Mouse (Mus musculus): ENCODE measurements at regions not wholly inside any gene's neighbourhood (a gene's known extent, or its start where the extent isn't known, plus 50 kb on each side); places are given as distances from the start of the nearest gene placed in this dataset.

GRCm38 (mm10) chr4:24154418-24154817, 341.8 kb upstream of the Mms22l start:
- H3K4me2 ChIP-seq (ENCODE audit: low read length) = no peak overlapping the region
- no peaks in the 10 kb centered on the region for H3K36me3 ChIP-seq (ENCODE audit: control insufficient read depth, insufficient read depth, low read length)
- no peaks in the 10 kb centered on the region for H3K4me1 ChIP-seq (ENCODE audit: control insufficient read depth, insufficient read depth, low read length)
- 13% methylated on average over 8 of the region's 8 CpGs for WGBS
- H3K27me3 ChIP-seq (replicated peaks; ENCODE audit: control insufficient read depth, insufficient read depth, low read length) = no peaks in the 10 kb centered on the region
- H3K9ac ChIP-seq (ENCODE audit: low read length) = no peak overlapping the region
- no peaks in the 10 kb centered on the region for H3K9me3 ChIP-seq (replicated peaks; ENCODE audit: control insufficient read depth, low read length)
- peak; percentile 72 for DNase-seq (ENCODE audit: low spot score)
- ATAC-seq = peak; percentile 87
- no peak overlapping the region for H3K4me3 ChIP-seq (ENCODE audit: low read depth, low read length)
- H3K27ac ChIP-seq (ENCODE audit: low read depth, low read length) = no peak overlapping the region

DNA sequence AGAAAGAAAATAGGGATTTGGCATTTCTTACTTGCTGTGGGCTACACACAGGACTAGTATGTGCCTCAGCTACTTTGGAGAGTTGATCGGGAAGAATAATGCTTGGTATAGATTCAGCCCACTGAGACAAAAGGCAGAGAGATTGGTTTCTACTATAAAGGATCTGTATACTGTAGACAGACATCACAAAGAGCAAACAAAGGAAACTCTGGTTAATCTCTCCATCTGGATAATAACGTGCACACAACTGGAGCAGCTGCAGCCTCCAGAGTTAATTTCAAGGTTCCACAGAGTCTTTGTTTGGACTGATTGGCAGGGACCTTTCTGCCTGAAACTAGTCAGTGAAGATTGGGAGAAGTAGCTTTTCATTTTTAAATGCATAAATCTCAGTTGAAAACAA, 322.5 kb upstream of the Mms22l start:
- DNase-seq (ENCODE audit: low spot score) (peak; percentile 39), ATAC-seq (peak; percentile 72)
- Histone ChIP-seq H3K4me3 (ENCODE audit: low read depth, low read length) (no peak overlapping the region), H3K4me2 (ENCODE audit: low read length) (no peak overlapping the region), H3K36me3 (ENCODE audit: control insufficient read depth, insufficient read depth, low read length) (no peaks in the 10 kb centered on the region), H3K27me3 (replicated peaks; ENCODE audit: control insufficient read depth, insufficient read depth, low read length) (no peaks in the 10 kb centered on the region), H3K27ac (ENCODE audit: low read depth, low read length) (no peak overlapping the region), H3K4me1 (ENCODE audit: control insufficient read depth, insufficient read depth, low read length) (no peaks in the 10 kb centered on the region), H3K9me3 (replicated peaks; ENCODE audit: control insufficient read depth, low read length) (no peaks in the 10 kb centered on the region), H3K9ac (ENCODE audit: low read length) (no peak overlapping the region)
- 13% methylated on average over 2 of the region's 2 CpGs for WGBS

- no peaks in the 10 kb centered on the region for H3K9me3 ChIP-seq (replicated peaks; ENCODE audit: control insufficient read depth, low read length)
- 7% methylated on average over 10 of the region's 10 CpGs for WGBS
- no peak overlapping the region for H3K9ac ChIP-seq (ENCODE audit: low read length)
- ATAC-seq (peak; percentile 93), DNase-seq (ENCODE audit: low spot score) (peak; percentile 95)
- H3K4me1 ChIP-seq (ENCODE audit: control insufficient read depth, insufficient read depth, low read length) = peaks cover 1% of the 10 kb centered on the region; the same call in 1 of the 2 replicates
- peak overlapping the region; percentile 23; the same call in 1 of the 2 replicates for H3K4me2 ChIP-seq (ENCODE audit: low read length)
- peak overlapping the region; percentile 80; the same call in 1 of the 2 replicates for H3K27ac ChIP-seq (ENCODE audit: low read depth, low read length)
- H3K36me3 ChIP-seq (ENCODE audit: control insufficient read depth, insufficient read depth, low read length) = no peaks in the 10 kb centered on the region
- no peaks in the 10 kb centered on the region for H3K27me3 ChIP-seq (replicated peaks; ENCODE audit: control insufficient read depth, insufficient read depth, low read length)
- no peak overlapping the region for H3K4me3 ChIP-seq (ENCODE audit: low read depth, low read length)
These were observed 282.8 kb upstream of the Mms22l start for GRCm38 (mm10) chr4:24213262-24214036.

- ATAC-seq (peak; percentile 86), DNase-seq (ENCODE audit: low spot score) (no peak)
- no peaks in the 10 kb centered on the region for H3K9me3 ChIP-seq (replicated peaks; ENCODE audit: control insufficient read depth, low read length)
- 8% methylated on average over 3 of the region's 3 CpGs for WGBS
- H3K9ac ChIP-seq (ENCODE audit: low read length) = no peak overlapping the region
- no peaks in the 10 kb centered on the region for H3K27me3 ChIP-seq (replicated peaks; ENCODE audit: control insufficient read depth, insufficient read depth, low read length)
- H3K27ac ChIP-seq (ENCODE audit: low read depth, low read length) = peak overlapping the region; percentile 80
- H3K4me2 ChIP-seq (ENCODE audit: low read length) = no peak overlapping the region
- no peak overlapping the region for H3K4me3 ChIP-seq (ENCODE audit: low read depth, low read length)
- H3K36me3 ChIP-seq (ENCODE audit: control insufficient read depth, insufficient read depth, low read length) = no peaks in the 10 kb centered on the region
- H3K4me1 ChIP-seq (ENCODE audit: control insufficient read depth, insufficient read depth, low read length) = peaks cover 3% of the 10 kb centered on the region; the same call in 1 of the 2 replicates
These were observed 282.3 kb upstream of the Mms22l start for GRCm38 (mm10) chr4:24214037-24214362.

DNA sequence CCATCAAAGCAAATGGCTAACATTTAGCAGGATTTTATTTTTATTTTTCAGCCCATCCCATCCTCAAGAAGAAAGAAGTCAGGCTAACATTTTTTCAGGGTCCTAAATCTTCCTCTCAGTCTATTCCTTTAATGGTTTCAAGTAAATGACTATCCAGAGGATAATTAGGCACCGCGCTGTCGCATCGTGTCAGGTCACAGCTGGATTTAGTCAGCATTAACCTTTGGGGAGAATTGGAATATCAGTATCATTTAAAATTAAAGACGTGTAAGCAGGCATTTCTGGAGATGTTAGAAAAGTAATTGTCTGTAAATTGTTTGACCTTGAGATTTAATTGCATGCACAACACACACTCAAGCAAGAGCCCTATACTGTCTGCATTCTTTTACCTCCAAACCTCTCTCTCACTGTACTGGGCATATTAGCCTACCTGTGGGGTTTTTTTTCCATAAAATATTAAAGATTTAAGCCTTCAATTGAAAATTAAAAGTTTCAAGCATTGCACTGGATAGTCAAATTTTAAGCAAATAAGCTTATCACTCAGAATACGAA, 277.8 kb upstream of the Mms22l start:
- H3K9ac ChIP-seq (ENCODE audit: low read length) = no peak overlapping the region; the same call in 1 of the 2 replicates
- DNase-seq (ENCODE audit: low spot score) (no peak), ATAC-seq (no peak)

GRCm38 (mm10) chr4:24219074-24219497, 277.2 kb upstream of the Mms22l start:
- no peak overlapping the region; the same call in 1 of the 2 replicates for H3K4me2 ChIP-seq (ENCODE audit: low read length)
- H3K4me1 ChIP-seq (ENCODE audit: control insufficient read depth, insufficient read depth, low read length) = peaks cover 12% of the 10 kb centered on the region
- H3K9ac ChIP-seq (ENCODE audit: low read length) = no peak overlapping the region; the same call in 1 of the 2 replicates
- WGBS = 8% methylated on average over 4 of the region's 4 CpGs
- ATAC-seq (peak; percentile 82), DNase-seq (ENCODE audit: low spot score) (peak; percentile 85)
- H3K27me3 ChIP-seq (replicated peaks; ENCODE audit: control insufficient read depth, insufficient read depth, low read length) = no peaks in the 10 kb centered on the region
- no peak overlapping the region for H3K4me3 ChIP-seq (ENCODE audit: low read depth, low read length)
- H3K36me3 ChIP-seq (ENCODE audit: control insufficient read depth, insufficient read depth, low read length) = no peaks in the 10 kb centered on the region
- H3K27ac ChIP-seq (ENCODE audit: low read depth, low read length) = peak overlapping the region; percentile 80
- H3K9me3 ChIP-seq (replicated peaks; ENCODE audit: control insufficient read depth, low read length) = no peaks in the 10 kb centered on the region

More for the DNA sequence above, 277.8 kb upstream of the Mms22l start:
- Histone ChIP-seq H3K9me3 (replicated peaks; ENCODE audit: control insufficient read depth, low read length) (no peaks in the 10 kb centered on the region), H3K4me3 (ENCODE audit: low read depth, low read length) (no peak overlapping the region), H3K36me3 (ENCODE audit: control insufficient read depth, insufficient read depth, low read length) (no peaks in the 10 kb centered on the region), H3K27ac (ENCODE audit: low read depth, low read length) (peak overlapping the region; percentile 48), H3K4me2 (ENCODE audit: low read length) (peak overlapping the region; percentile 1; the same call in 1 of the 2 replicates), H3K27me3 (replicated peaks; ENCODE audit: control insufficient read depth, insufficient read depth, low read length) (no peaks in the 10 kb centered on the region), H3K4me1 (ENCODE audit: control insufficient read depth, insufficient read depth, low read length) (peaks cover 12% of the 10 kb centered on the region)
- WGBS = 10% methylated on average over 6 of the region's 6 CpGs

- Histone ChIP-seq H3K4me1 (ENCODE audit: control insufficient read depth, insufficient read depth, low read length) (peaks cover 12% of the 10 kb centered on the region), H3K36me3 (ENCODE audit: control insufficient read depth, insufficient read depth, low read length) (no peaks in the 10 kb centered on the region), H3K9me3 (replicated peaks; ENCODE audit: control insufficient read depth, low read length) (no peaks in the 10 kb centered on the region), H3K4me3 (ENCODE audit: low read depth, low read length) (no peak overlapping the region), H3K4me2 (ENCODE audit: low read length) (no peak overlapping the region; the same call in 1 of the 2 replicates), H3K27me3 (replicated peaks; ENCODE audit: control insufficient read depth, insufficient read depth, low read length) (no peaks in the 10 kb centered on the region), H3K9ac (ENCODE audit: low read length) (no peak overlapping the region; the same call in 1 of the 2 replicates), H3K27ac (ENCODE audit: low read depth, low read length) (peak overlapping the region; percentile 80)
- DNase-seq (ENCODE audit: low spot score) = peak; percentile 65
- 18% methylated on average over 3 of the region's 3 CpGs for WGBS
- ATAC-seq = peak; percentile 66
These were observed 276.7 kb upstream of the Mms22l start for GRCm38 (mm10) chr4:24219583-24219982.

- no peak overlapping the region for H3K4me3 ChIP-seq (ENCODE audit: low read depth, low read length)
- peak overlapping the region; percentile 21 for H3K4me2 ChIP-seq (ENCODE audit: low read length)
- no peak overlapping the region for H3K27ac ChIP-seq (ENCODE audit: low read depth, low read length)
- ATAC-seq = peak; percentile 45; the same call in 1 of the 2 replicates
- WGBS = 38% methylated on average over 6 of the region's 6 CpGs
- H3K27me3 ChIP-seq (replicated peaks; ENCODE audit: control insufficient read depth, insufficient read depth, low read length) = no peaks in the 10 kb centered on the region
- peaks cover 6% of the 10 kb centered on the region for H3K4me1 ChIP-seq (ENCODE audit: control insufficient read depth, insufficient read depth, low read length)
- H3K9me3 ChIP-seq (replicated peaks; ENCODE audit: control insufficient read depth, low read length) = no peaks in the 10 kb centered on the region
- no peaks in the 10 kb centered on the region for H3K36me3 ChIP-seq (ENCODE audit: control insufficient read depth, insufficient read depth, low read length)
- H3K9ac ChIP-seq (ENCODE audit: low read length) = no peak overlapping the region; the same call in 1 of the 2 replicates
- DNase-seq (ENCODE audit: low spot score) = peak; percentile 61
These were observed 251.1 kb upstream of the Mms22l start for GRCm38 (mm10) chr4:24245124-24245523.

Data from forebrain, embryonic 14.5 days (tissue).